Mouse (Mus musculus) heart, embryonic 14.5 days (tissue): ENCODE measurements around the gene Rgs10. TPM values are rescaled to one million over a fixed set of nuclear protein-coding genes. Genes with fewer than 3 reads are reported as not detected.
A peak's percentile ranks its signal among the peaks of the same experiment; 100 is the strongest.

Experiments
- ATAC-seq: fragments of 200-750 bp; cut with Nextera tagmentation; 2 replicates; pipeline ENCODE4 v1.8.0; 2017; ENCODE audit warnings: low read depth, moderate TSS enrichment; ENCODE audit not compliant: insufficient number of reproducible peaks, insufficient read depth, low FRiP score
- H3K27ac ChIP-seq, 2 experiments: fragments of 200-500 bp in 1 of 2; fragments of 300-500 bp in 1 of 2; sonication (generic) in 1 of 2; replicated peaks in 1 of 2; 2 replicates each; pipeline ENCODE4 v1.5.1; 2012 to 2014; ENCODE audit warnings: low read depth in 2 of 2, low read length in 2 of 2, control low read depth in 1 of 2, mild to moderate bottlenecking in 1 of 2, mixed read lengths in 1 of 2; ENCODE audit not compliant: control insufficient read depth in 1 of 2, insufficient read depth in 1 of 2
- H3K27me3 ChIP-seq: fragments of 300-500 bp; sonication (generic); 2 replicates; pipeline ENCODE4 v1.6.1; 2014; ENCODE audit warnings: mild to moderate bottlenecking, low read length, control low read depth; ENCODE audit not compliant: control insufficient read depth, insufficient read depth
- H3K36me3 ChIP-seq: fragments of 300-500 bp; sonication (generic); 2 replicates; pipeline ENCODE4 v1.6.1; 2014; ENCODE audit warnings: mild to moderate bottlenecking, control low read depth, low read length, mixed read lengths; ENCODE audit not compliant: control insufficient read depth, insufficient read depth
- H3K4me1 ChIP-seq, 2 experiments: fragments of 200-500 bp in 1 of 2; fragments of 300-500 bp in 1 of 2; sonication (generic) in 1 of 2; 2 replicates each; pipeline ENCODE4 v1.6.1; 2012 to 2014; ENCODE audit warnings: low read length in 2 of 2, control low read depth in 1 of 2, mixed read lengths in 1 of 2; ENCODE audit not compliant: control insufficient read depth in 2 of 2, insufficient read depth in 2 of 2
- H3K4me2 ChIP-seq: fragments of 300-500 bp; sonication (generic); 2 replicates; pipeline ENCODE4 v1.6.1; 2014; ENCODE audit warnings: mild to moderate bottlenecking, low read length
- H3K4me3 ChIP-seq, 2 experiments: fragments of 200-500 bp in 1 of 2; fragments of 300-500 bp in 1 of 2; sonication (generic) in 1 of 2; 2 replicates each; pipeline ENCODE4 v1.5.1; 2012 to 2014; ENCODE audit warnings: low read length in 2 of 2, mild to moderate bottlenecking in 2 of 2, control low read depth in 1 of 2, low read depth in 1 of 2, moderate library complexity in 1 of 2; ENCODE audit not compliant: control insufficient read depth in 1 of 2, insufficient read depth in 1 of 2
- H3K9ac ChIP-seq: fragments of 300-500 bp; sonication (generic); 2 replicates; pipeline ENCODE4 v1.6.1; 2014; ENCODE audit warnings: mild to moderate bottlenecking, low read length
- H3K9me3 ChIP-seq: fragments of 300-500 bp; sonication (generic); 2 replicates; pipeline ENCODE4 v1.6.1; 2016; ENCODE audit warnings: low read length, control low read depth; ENCODE audit not compliant: control insufficient read depth
- WGBS: fragments of 180-500 bp; shearing (Covaris S2); extraction: QIAGEN DNeasy Blood & Tissue Kit; methylation state at CpG from one replicate; pipeline ENCODE4 v1.1.7; 2014; 5-methylcytosine and 5-hydroxymethylcytosine counted together
- polyA plus RNA-seq: library from polyadenylated mRNA; unstranded; fragments of >200 nt; fragmentation: Nextera tagmentation; extraction: Ambion mirVana; gene quantifications from 2 replicates; pipeline ENCODE4 v1.2.1, GENCODE M21; 2014

The Rgs10 gene
- 9.5 and 14.1 TPM in 2 replicates for polyA plus RNA-seq

DNA sequence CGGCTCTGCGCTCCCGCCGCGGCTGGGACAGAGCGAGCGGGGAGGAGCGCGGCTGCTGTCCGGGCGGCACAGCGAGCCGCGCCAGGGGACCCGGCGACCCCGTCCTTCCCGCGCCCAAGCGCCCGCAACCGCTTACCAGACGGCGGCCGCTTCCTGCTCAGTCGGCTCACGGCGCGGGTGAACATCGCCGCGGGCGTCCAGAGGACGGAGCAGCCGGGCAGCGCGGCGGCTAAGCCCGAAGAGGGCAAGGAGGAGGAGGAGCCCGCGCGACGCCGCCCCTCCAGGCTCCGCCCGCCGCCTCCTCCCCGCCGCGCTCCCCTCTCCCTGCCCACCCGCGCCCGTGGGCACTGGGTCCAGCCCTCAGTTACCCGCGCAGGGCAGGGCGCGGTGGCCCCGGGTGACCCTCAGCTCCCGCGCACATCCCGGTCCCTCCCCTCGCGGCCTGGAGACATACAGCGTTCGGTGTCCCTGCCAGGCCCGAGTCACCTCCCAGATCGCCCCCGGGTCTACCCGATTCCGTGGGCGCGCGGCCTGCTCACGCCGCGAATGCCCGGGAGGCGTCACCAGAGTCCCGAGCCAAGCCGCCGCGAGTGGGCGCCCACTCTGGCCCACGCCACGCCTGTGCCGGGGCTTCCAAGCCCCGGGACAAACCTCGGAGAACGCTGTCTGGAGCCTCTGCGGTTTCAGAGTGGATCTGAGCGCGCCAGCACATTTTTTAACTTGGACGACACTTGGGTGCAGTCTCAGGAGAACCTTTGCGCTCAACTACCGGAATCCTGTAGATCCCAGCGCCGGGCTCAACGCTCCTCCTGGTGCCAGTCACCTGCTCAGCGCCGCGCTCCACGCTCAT is at the start of gene Rgs10:
Gene Rgs10, minus strand, starts transcription at position 829 of the 850 bp plus-strand sequence.
- ATAC-seq: peak; percentile 58
- peak within 1 kb of the TSS; percentile 73 for H3K9ac ChIP-seq
- WGBS: under 1% methylated on average over 98 of the region's 102 CpGs
- peaks cover 12 to 19% of the 10 kb centered on the region in 2 experiments for H3K4me1 ChIP-seq
- no peaks in the 10 kb centered on the region for H3K36me3 ChIP-seq
- peak within 1 kb of the TSS; percentile 100 for H3K4me2 ChIP-seq
- H3K27ac ChIP-seq: no peak within 1 kb of the TSS
- H3K4me3 ChIP-seq: peak within 1 kb of the TSS; percentile 56 to 76
- peaks cover 41% of the 10 kb centered on the region for H3K27me3 ChIP-seq
- H3K9me3 ChIP-seq: no peaks in the 10 kb centered on the region

DNA sequence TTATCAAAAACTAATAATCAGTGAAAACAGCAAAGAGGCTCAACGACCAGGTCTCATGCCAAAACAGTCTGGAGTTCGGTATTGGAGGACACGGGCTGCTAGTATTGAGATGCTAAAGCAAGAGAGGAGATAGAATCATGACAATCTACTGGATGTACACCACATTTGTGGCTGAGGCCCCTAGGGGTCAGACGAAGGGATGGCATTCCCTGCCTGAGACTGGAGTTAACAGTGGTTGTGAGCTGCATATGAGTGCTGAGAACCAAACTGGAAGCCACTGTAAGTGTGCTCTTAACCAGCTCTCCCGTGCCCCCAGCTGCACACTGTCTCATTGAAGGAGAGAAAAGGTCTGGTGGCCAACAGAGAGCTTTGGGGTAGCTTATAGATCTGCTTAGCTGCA is 43.8 kb upstream of the Rgs10 start:
- no peak for ATAC-seq
- Histone ChIP-seq H3K4me3 (peak overlapping the region in 1 of 2 experiments; percentile 67; a peak in 2 of 4 replicates), H3K9me3 (no peaks in the 10 kb centered on the region), H3K27ac (no peak overlapping the region; a peak in 1 of 4 replicates), H3K4me1 (peaks cover 0 to 17% of the 10 kb centered on the region in 2 experiments; a peak in 2 of 4 replicates), H3K36me3 (no peaks in the 10 kb centered on the region), H3K4me2 (peak overlapping the region; percentile 79), H3K27me3 (no peaks in the 10 kb centered on the region), H3K9ac (peak overlapping the region; percentile 70)
- WGBS: 72% methylated on average over 5 of the region's 5 CpGs

DNA sequence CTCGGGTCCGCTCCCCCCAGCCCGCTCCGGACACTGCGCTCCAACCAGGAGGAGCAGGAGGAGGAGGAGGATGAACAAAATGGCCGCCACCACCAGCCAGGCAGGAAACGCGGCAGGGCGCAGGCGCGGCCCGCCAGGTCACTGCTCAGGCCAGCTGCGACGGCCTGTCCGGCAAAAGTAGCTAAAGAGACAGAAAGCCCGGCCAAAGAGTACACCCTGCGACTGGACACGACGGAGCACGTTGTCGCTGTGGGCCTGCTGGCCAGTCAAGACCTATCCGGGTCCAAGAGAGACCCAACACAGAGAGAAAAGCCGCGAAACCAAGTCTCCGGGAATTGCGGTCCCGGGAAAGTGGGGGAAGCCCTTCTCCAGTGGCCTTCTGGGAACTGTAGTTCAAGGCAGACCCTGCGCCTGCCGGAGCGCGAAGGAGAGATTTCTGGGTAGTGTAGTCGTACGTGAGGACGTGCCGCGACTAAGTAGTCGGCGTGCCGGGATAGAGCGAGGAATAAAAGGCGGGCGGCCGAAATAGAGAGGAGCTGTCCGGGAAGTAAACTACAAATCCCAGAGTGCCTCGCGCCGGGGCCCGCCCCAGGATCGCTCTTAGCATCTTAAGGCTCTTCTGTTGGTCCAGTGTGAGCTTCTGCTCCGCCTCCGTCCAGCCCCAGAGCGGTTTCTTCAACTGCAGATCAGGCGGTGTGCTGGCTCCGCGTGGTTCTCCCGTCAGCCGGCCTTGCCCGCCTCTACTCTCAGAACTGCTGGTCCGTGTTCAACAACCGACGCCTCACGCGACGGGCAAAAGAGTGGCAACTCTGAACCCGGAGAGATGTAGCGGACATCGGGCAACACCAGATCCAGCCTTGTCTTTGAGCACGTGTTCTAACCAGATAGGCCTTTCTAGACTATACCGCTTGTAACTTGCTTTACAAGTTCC is 43.0 kb upstream of the Rgs10 start, which contains the start of gene Tial1:
Gene Tial1, minus strand, starts transcription at position 433 of the 931 bp plus-strand sequence.
- peak within 1 kb of the TSS; percentile 83 for H3K9ac ChIP-seq
- H3K27me3 ChIP-seq: no peaks in the 10 kb centered on the region
- H3K4me3 ChIP-seq: peak within 1 kb of the TSS; percentile 67 to 90
- H3K9me3 ChIP-seq: no peaks in the 10 kb centered on the region
- H3K36me3 ChIP-seq: no peaks in the 10 kb centered on the region
- ATAC-seq: peak; percentile 98
- H3K4me1 ChIP-seq: peaks cover 0 to 19% of the 10 kb centered on the region in 2 experiments; a peak in 2 of 4 replicates
- H3K27ac ChIP-seq: peak within 1 kb of the TSS; percentile 87 to 90
- H3K4me2 ChIP-seq: peak within 1 kb of the TSS; percentile 79
- 1% methylated on average over 69 of the region's 69 CpGs for whole genome bisulfite sequencing

DNA sequence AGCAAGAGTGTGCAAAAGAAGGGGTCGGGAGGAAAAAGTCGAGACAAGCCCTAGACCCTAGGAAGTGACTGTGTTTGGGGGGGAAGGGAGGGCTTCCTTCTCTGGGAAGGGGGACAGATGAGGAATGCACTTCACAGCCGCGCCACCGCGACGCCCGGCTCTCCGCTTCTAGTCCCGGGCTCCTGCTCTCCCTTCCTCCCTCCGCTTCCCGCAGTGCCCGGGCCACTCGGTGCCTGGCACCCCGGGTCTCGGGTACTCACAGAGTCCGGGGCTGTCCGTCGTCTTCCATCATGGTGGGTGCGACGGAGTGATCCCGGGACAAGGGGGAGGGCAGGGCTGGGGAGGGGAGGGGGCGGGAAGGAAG is 42.3 kb upstream of the Rgs10 start:
- Histone ChIP-seq H3K27me3 (no peaks in the 10 kb centered on the region), H3K4me1 (peaks cover 0 to 19% of the 10 kb centered on the region in 2 experiments; a peak in 2 of 4 replicates), H3K4me3 (peak overlapping the region; percentile 67 to 90), H3K4me2 (peak overlapping the region; percentile 79), H3K9ac (peak overlapping the region; percentile 83), H3K9me3 (no peaks in the 10 kb centered on the region), H3K36me3 (no peaks in the 10 kb centered on the region), H3K27ac (peak overlapping the region; percentile 59 to 90)
- ATAC-seq: peak; percentile 28
- 0% methylated on average over 22 of the region's 23 CpGs for WGBS

DNA sequence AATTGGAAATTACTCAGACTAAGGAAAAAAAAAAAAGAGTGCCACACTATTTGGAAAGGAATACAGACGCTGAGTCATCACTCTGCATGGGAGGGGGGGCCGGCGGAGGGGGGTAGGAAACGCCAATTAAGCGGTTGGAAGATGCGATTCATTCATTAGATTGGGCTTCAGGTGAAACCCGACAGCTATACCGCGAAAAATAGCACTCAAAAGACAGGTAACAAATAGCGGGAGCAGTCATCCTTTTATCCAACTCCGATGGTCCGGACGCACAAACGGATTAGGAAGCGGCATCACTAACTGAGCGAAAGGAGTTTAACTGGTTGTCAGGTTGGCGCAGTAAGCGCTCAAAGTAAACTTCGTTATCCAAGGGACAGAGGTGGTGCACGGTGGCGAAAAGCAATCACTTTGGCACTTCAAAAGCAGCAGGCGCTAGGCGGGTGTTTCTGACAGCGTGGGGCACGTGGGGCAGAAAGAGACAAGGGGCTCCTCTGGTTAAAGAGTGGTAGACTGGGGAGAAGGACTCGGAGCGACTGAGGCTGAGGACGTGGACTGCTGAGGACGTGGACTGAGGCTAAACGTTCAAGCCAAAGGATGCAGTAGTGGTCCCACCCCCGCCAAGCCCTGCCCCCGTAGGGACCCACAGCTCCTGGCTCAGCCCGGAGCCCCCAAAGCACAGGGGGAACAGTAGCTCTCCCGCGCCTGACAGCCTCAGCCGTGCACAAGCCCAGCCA is 41.7 kb upstream of the Rgs10 start:
- WGBS: under 1% methylated on average over 36 of the region's 36 CpGs
- ATAC-seq: peak; percentile 8
- no peaks in the 10 kb centered on the region for H3K27me3 ChIP-seq

DNA sequence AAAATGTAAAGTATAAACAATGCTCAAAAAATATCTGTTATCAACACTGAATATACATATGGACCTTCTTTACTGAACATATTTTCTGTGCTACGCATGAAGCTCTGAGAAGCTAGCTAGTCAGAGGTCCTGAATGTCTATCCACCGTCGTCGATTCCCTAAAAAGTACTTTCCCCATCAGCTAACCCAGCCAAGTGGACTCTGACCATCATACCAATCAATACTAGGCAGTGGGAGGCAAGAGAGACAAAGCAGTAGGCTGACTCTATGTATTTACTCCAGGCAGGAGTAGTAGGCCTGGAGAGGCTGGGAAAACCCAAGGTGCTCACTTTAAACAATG is 41.2 kb upstream of the Rgs10 start:
- Histone ChIP-seq H3K27ac (peak overlapping the region in 1 of 2 experiments; percentile 90; a peak in 1 of 4 replicates), H3K9me3 (no peaks in the 10 kb centered on the region), H3K4me3 (peak overlapping the region; percentile 67 to 90; a peak in 3 of 4 replicates), H3K27me3 (no peaks in the 10 kb centered on the region), H3K4me2 (peak overlapping the region; percentile 79), H3K9ac (peak overlapping the region; percentile 83), H3K36me3 (peaks cover 2% of the 10 kb centered on the region; the same call in 1 of the 2 replicates), H3K4me1 (peaks cover 0 to 19% of the 10 kb centered on the region in 2 experiments; a peak in 2 of 4 replicates)
- ATAC-seq: no peak
- WGBS: 19% methylated on average over 4 of the region's 4 CpGs

More for the DNA sequence above, 41.7 kb upstream of the Rgs10 start:
- no peaks in the 10 kb centered on the region for H3K36me3 ChIP-seq
- H3K27ac ChIP-seq: peak overlapping the region; percentile 59 to 90
- peak overlapping the region; percentile 67 to 90 for H3K4me3 ChIP-seq
- peak overlapping the region; percentile 83 for H3K9ac ChIP-seq
- peaks cover 0 to 19% of the 10 kb centered on the region in 2 experiments; a peak in 2 of 4 replicates for H3K4me1 ChIP-seq
- H3K4me2 ChIP-seq: peak overlapping the region; percentile 79
- no peaks in the 10 kb centered on the region for H3K9me3 ChIP-seq
